Mouse (Mus musculus) heart, postnatal 0 days (tissue): Measurements from ENCODE around the gene Prkn.

ENCODE experiments used
- CTCF ChIP-seq: IDR thresholded peaks from 2 replicates; pipeline ENCODE4 v1.5.1; 2016; ENCODE audit warnings: antibody characterized with exemption, control low read depth, low read depth
- EP300 ChIP-seq: IDR thresholded peaks from 2 replicates; pipeline ENCODE4 v1.6.1; 2016; ENCODE audit warnings: antibody characterized with exemption, low read depth

DNA sequence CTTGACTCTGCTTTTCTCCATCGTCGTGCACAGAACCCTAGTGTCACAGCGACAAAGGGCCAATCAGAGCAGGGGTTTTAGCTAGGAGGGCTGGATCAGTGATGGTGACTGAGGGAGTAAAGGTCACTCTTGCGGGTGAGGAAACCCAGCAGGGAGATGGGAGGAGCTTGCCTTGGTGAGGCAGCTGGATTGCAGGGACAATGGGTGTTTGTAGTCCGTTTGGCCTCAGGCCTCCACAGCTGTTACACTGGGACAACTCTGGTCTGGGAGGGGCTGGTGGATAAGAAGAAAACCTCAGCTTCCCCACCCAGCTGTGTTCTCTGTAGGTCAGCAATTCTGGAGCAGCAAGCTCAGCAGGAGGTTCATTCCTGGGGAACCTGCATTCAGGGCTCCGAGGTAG is 252.7 kb downstream of the Prkn start:
- no peak for TF ChIP-seq CTCF
- TF ChIP-seq EP300, result no peak
